Mouse (Mus musculus) embryonic facial prominence, embryonic 14.5 days (tissue): Measurements from ENCODE around the gene Alb. TPM values are rescaled to one million over a fixed set of nuclear protein-coding genes. Genes with fewer than 3 reads are reported as not detected.
A peak's percentile ranks its signal among the peaks of the same experiment; 100 is the strongest.

Experiments
- ATAC-seq: fragments of 200-750 bp; cut with Nextera tagmentation; 2 replicates; pipeline ENCODE4 v1.8.0; 2017; ENCODE audit warnings: low read depth, moderate number of reproducible peaks, moderate TSS enrichment
- DNase-seq: peaks from one replicate; pipeline ENCODE4 v3.0.0-alpha.2; 2015; ENCODE audit warnings: low spot score
- H3K27ac ChIP-seq: fragments of 300-500 bp; sonication (generic); replicated peaks from 2 replicates; pipeline ENCODE4 v1.5.1; 2014; ENCODE audit warnings: low read depth, mild to moderate bottlenecking, low read length, moderate library complexity
- H3K27me3 ChIP-seq: fragments of 300-500 bp; sonication (generic); replicated peaks from 2 replicates; pipeline ENCODE4 v1.6.1; 2014; ENCODE audit warnings: low read length; ENCODE audit not compliant: control insufficient read depth, insufficient read depth
- H3K36me3 ChIP-seq: fragments of 300-500 bp; sonication (generic); 2 replicates; pipeline ENCODE4 v1.6.1; 2014; ENCODE audit warnings: low read length, mixed read lengths; ENCODE audit not compliant: control insufficient read depth, insufficient read depth
- H3K4me1 ChIP-seq: fragments of 300-500 bp; sonication (generic); 2 replicates; pipeline ENCODE4 v1.6.1; 2014; ENCODE audit warnings: antibody characterized with exemption, low read length; ENCODE audit not compliant: control insufficient read depth, insufficient read depth
- H3K4me2 ChIP-seq: fragments of 300-500 bp; sonication (generic); 2 replicates; pipeline ENCODE4 v1.6.1; 2014; ENCODE audit warnings: low read depth, mild to moderate bottlenecking, low read length, moderate library complexity, mixed read lengths
- H3K4me3 ChIP-seq: fragments of 300-500 bp; sonication (generic); 2 replicates; pipeline ENCODE4 v1.5.1; 2014; ENCODE audit warnings: low read depth, mild to moderate bottlenecking, low read length
- H3K9ac ChIP-seq: fragments of 300-500 bp; sonication (generic); 2 replicates; pipeline ENCODE4 v1.6.1; 2014; ENCODE audit warnings: low read depth, mild to moderate bottlenecking, low read length, moderate library complexity, mixed read lengths
- H3K9me3 ChIP-seq: fragments of 300-500 bp; sonication (generic); 2 replicates; pipeline ENCODE4 v1.6.1; 2016; ENCODE audit warnings: low read length; ENCODE audit not compliant: control insufficient read depth
- WGBS: fragments of 180-500 bp; shearing (Covaris S2); extraction: QIAGEN DNeasy Blood & Tissue Kit; methylation state at CpG from one replicate; pipeline ENCODE4 v1.1.7; 2014; 5-methylcytosine and 5-hydroxymethylcytosine counted together
- polyA plus RNA-seq: library from polyadenylated mRNA; unstranded; fragments of >200 nt; fragmentation: Nextera tagmentation; extraction: Ambion mirVana; gene quantifications from 2 replicates; pipeline ENCODE4 v1.2.1, GENCODE M21; 2014

Alb gene
- polyA plus RNA-seq, 1 experiment from 2014 or later, result 1.3 TPM

- H3K9me3 ChIP-seq, result no peaks in the 10 kb centered on the region
- no peak for DNase-seq
- no peaks in the 10 kb centered on the region for H3K27me3 ChIP-seq
- WGBS, result 84% methylated on average over 5 of the region's 5 CpGs
- H3K4me1 ChIP-seq, result no peaks in the 10 kb centered on the region
- no peak overlapping the region for H3K27ac ChIP-seq
- no peak overlapping the region for H3K4me2 ChIP-seq
- ATAC-seq, result no peak
- H3K4me3 ChIP-seq, result no peak overlapping the region
- no peak overlapping the region for H3K9ac ChIP-seq
- H3K36me3 ChIP-seq, result no peaks in the 10 kb centered on the region
Observed at GRCm38 (mm10) chr5:90501752-90502151, 41.1 kb downstream of the Alb start.

GRCm38 (mm10) chr5:90504742-90505141, 44.0 kb downstream of the Alb start:
- ATAC-seq, result no peak
- 78% methylated on average over 11 of the region's 11 CpGs for WGBS

GRCm38 (mm10) chr5:90506507-90506906, 45.8 kb downstream of the Alb start:
- H3K27me3 ChIP-seq, result no peaks in the 10 kb centered on the region
- no peaks in the 10 kb centered on the region for H3K4me1 ChIP-seq
- H3K27ac ChIP-seq, result no peak overlapping the region
- ATAC-seq, result no peak
- no peak overlapping the region for H3K9ac ChIP-seq
- H3K9me3 ChIP-seq, result no peaks in the 10 kb centered on the region
- no peak for DNase-seq
- H3K36me3 ChIP-seq, result no peaks in the 10 kb centered on the region
- 87% methylated on average over 2 of the region's 2 CpGs for WGBS
- no peak overlapping the region for H3K4me2 ChIP-seq
- no peak overlapping the region for H3K4me3 ChIP-seq

More at GRCm38 (mm10) chr5:90504742-90505141, 44.0 kb downstream of the Alb start:
- DNase-seq, result no peak
- Histone ChIP-seq H3K4me3 (no peak overlapping the region), H3K4me2 (no peak overlapping the region), H3K27ac (no peak overlapping the region), H3K36me3 (no peaks in the 10 kb centered on the region), H3K9me3 (no peaks in the 10 kb centered on the region), H3K9ac (no peak overlapping the region), H3K4me1 (no peaks in the 10 kb centered on the region), H3K27me3 (no peaks in the 10 kb centered on the region)

DNA sequence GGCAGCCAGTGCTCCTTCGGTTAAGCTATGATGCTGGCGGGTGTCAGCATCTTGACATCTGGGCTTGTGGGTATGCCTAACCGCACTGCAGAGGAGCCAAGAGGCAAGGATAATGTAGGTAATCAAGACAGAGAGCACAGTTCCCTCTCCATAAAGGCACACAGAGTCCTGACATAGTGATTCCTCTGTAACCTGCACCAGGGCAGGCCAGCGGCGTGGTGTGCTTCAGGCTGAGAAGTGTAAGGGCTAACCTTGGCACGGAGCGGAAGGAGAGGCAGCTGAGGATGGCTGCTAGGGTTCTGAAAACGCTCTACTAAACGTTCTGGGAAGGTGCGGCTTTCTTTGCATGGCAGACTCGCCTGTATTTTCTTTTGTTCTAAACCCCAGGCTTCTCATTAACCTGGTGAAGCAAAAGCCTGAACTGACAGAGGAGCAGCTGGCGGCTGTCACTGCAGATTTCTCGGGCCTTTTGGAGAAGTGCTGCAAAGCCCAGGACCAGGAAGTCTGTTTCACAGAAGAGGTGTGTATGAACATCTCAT, 46.8 kb downstream of the Alb start:
- Histone ChIP-seq H3K9me3 (no peaks in the 10 kb centered on the region), H3K4me3 (no peak overlapping the region), H3K4me2 (no peak overlapping the region), H3K27ac (no peak overlapping the region), H3K36me3 (no peaks in the 10 kb centered on the region), H3K27me3 (no peaks in the 10 kb centered on the region), H3K9ac (no peak overlapping the region), H3K4me1 (no peaks in the 10 kb centered on the region)
- ATAC-seq (no peak), DNase-seq (peak; percentile 7)
- WGBS, result 53% methylated on average over 13 of the region's 13 CpGs

DNA sequence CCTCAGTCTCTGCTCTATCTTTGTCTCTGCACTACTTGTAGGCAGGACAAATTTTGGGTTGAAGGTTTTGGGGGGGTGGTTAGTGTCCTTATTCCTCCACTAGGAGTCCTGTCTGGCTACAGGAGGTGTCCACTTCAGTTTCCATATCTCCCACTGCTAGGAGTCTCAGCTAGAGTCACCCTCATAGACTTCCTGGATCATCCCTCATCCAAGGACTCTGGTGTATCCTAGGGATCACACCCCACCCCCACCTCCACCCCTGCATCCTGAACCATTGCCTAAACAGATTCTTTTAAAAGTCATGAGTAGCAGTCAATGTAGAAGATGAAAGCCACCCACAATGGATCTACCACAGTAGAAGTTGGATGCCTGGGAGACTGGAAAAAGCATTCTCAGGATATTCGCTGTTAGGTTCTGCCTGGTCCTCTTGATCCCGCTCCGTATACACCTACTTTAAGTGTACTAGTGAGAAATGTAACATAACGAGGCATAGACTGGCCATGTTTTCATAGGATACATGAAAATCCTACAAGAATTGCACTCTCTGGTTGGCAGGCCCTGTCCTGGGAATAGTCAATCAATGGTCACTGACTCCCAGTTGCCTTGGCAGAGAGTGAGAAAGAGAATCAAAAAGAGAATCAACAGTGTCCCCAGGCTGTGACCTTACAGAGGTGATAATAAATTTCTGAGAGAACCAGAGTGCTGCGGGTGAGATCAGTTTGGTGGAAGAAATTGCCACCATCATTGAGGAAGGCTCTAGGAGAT, 49.3 kb downstream of the Alb start:
- ATAC-seq (no peak), DNase-seq (no peak)
- Histone ChIP-seq H3K4me1 (no peaks in the 10 kb centered on the region), H3K4me2 (no peak overlapping the region), H3K36me3 (no peaks in the 10 kb centered on the region), H3K9ac (no peak overlapping the region), H3K27me3 (no peaks in the 10 kb centered on the region), H3K9me3 (no peaks in the 10 kb centered on the region), H3K4me3 (no peak overlapping the region), H3K27ac (no peak overlapping the region)
- 90% methylated on average over 5 of the region's 5 CpGs for WGBS

DNA sequence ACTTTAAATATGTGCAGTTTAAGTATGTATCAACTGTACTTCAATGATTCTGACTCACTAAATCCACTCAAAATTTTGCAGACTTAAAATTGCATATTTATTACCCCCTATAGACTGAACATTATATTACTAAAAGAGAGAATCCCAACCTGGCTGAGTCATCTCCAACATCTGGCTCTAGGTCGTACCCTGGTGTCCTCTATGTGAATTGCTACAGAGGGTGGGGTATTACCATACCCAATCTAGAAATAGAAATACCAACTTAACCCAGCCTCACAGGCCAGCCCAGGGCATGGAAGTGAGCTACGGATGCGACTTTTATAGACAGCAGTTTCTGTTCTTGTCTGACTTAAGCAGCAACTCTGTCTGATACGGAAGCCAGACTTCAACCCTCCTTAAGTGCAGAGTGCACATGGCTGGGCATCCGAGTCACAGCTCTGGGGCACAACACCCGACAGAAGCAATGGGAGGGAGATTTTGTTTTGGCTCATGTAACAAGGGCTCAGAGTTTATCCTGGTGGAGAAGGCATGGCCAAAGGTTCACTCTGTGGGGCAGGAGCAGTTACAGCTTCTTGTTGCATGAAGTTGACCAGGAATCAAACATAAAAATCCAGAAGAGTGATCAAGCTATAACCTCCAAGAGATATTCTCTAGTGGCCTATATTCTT, 51.7 kb downstream of the Alb start:
- H3K36me3 ChIP-seq, result no peaks in the 10 kb centered on the region
- no peaks in the 10 kb centered on the region for H3K27me3 ChIP-seq
- H3K4me3 ChIP-seq, result no peak overlapping the region
- H3K9me3 ChIP-seq, result no peaks in the 10 kb centered on the region
- no peak overlapping the region for H3K27ac ChIP-seq
- ATAC-seq, result no peak
- no peak for DNase-seq
- WGBS, result 77% methylated on average over 6 of the region's 6 CpGs
- H3K4me2 ChIP-seq, result no peak overlapping the region
- no peaks in the 10 kb centered on the region for H3K4me1 ChIP-seq
- no peak overlapping the region for H3K9ac ChIP-seq

- no peaks in the 10 kb centered on the region for H3K4me1 ChIP-seq
- no peak overlapping the region for H3K9ac ChIP-seq
- no peaks in the 10 kb centered on the region for H3K36me3 ChIP-seq
- H3K27me3 ChIP-seq, result no peaks in the 10 kb centered on the region
- no peak for ATAC-seq
- 88% methylated on average over 5 of the region's 6 CpGs for WGBS
- H3K9me3 ChIP-seq, result no peaks in the 10 kb centered on the region
- DNase-seq, result no peak
- no peak overlapping the region for H3K4me2 ChIP-seq
- H3K27ac ChIP-seq, result no peak overlapping the region
- no peak overlapping the region for H3K4me3 ChIP-seq
Observed at GRCm38 (mm10) chr5:90515561-90515960, 54.9 kb downstream of the Alb start.

DNA sequence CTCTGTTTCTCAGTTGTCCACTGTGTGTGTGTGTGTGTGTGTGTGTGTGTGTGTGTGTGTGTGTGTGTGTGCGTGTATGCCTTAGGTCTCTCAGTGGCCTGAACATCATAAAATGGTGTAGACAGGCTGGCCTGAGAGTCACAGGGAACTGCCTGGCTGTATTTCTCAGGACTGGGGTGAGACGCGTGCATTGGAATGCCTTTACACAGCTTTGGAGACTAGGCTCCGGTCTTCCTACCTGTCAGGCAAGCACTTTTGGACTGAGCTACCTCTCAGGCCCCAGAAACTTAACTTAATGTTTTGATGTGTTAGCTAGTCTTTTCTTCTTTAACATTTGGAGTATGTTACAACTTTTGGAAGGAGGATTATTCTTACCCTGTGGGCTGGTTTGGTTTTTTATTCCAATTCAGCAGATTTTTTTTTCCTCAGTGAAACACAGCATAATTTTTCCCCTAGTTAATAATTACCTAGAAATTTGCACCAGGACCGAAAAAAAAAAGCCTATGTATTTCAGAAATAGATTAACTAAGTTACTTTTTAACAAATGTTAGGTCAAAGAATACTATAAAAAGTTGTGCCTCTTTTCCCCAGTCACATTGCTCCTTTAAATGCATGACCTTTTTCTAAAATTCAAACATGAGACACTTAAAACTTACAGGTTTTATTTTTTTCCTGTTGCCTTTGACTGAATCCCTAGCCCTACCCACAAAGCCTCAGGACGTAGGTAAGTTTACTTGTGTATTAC, 57.8 kb downstream of the Alb start, which contains the start of gene Afm:
Gene Afm, plus strand, starts transcription at position 577 of the 745 bp plus-strand sequence.
- no peak within 1 kb of the TSS for H3K4me2 ChIP-seq
- no peaks in the 10 kb centered on the region for H3K9me3 ChIP-seq
- no peaks in the 10 kb centered on the region for H3K27me3 ChIP-seq
- DNase-seq (no peak), ATAC-seq (no peak)
- no peaks in the 10 kb centered on the region for H3K36me3 ChIP-seq
- H3K4me1 ChIP-seq, result no peaks in the 10 kb centered on the region
- 77% methylated on average over 6 of the region's 6 CpGs for WGBS
- no peak within 1 kb of the TSS for H3K27ac ChIP-seq
- no peak within 1 kb of the TSS for H3K4me3 ChIP-seq
- H3K9ac ChIP-seq, result no peak within 1 kb of the TSS
